Mouse (Mus musculus) forebrain, embryonic 15.5 days (tissue): Measurements from ENCODE around the gene Ino80d. TPM values are rescaled to one million over a fixed set of nuclear protein-coding genes. Genes with fewer than 3 reads are reported as not detected.
"Not testable (repeated sequence)": the region's sequence is repeated elsewhere in the genome, so short reads cannot be mapped to it uniquely, and the experiment has no call there.

Experiments used
- ATAC-seq: fragments of 200-750 bp; cut with Nextera tagmentation; replicated peaks from 2 replicates; pipeline ENCODE4 v1.8.0; 2017; ENCODE audit warnings: mild to moderate bottlenecking, moderate TSS enrichment, moderate library complexity
- H3K27ac ChIP-seq: fragments of 300-500 bp; sonication (generic); replicated peaks from 2 replicates; pipeline ENCODE4 v1.5.1; 2015; ENCODE audit warnings: mild to moderate bottlenecking, inconsistent platforms
- H3K27me3 ChIP-seq: fragments of 300-500 bp; sonication (generic); 2 replicates; pipeline ENCODE4 v1.6.1; 2015; ENCODE audit warnings: inconsistent platforms
- H3K36me3 ChIP-seq: fragments of 300-500 bp; sonication (generic); 2 replicates; pipeline ENCODE4 v1.6.1; 2015; ENCODE audit warnings: mild to moderate bottlenecking, inconsistent platforms
- H3K4me1 ChIP-seq: fragments of 300-500 bp; sonication (generic); 2 replicates; pipeline ENCODE4 v1.6.1; 2015; ENCODE audit warnings: inconsistent platforms
- H3K4me2 ChIP-seq: fragments of 300-500 bp; sonication (generic); replicated peaks from 2 replicates; pipeline ENCODE4 v1.6.1; 2015; ENCODE audit warnings: mild to moderate bottlenecking, inconsistent platforms
- H3K4me3 ChIP-seq: fragments of 300-500 bp; sonication (generic); 2 replicates; pipeline ENCODE4 v1.5.1; 2015; ENCODE audit warnings: mild to moderate bottlenecking, inconsistent platforms
- H3K9ac ChIP-seq: fragments of 300-500 bp; sonication (generic); replicated peaks from 2 replicates; pipeline ENCODE4 v1.6.1; 2015; ENCODE audit warnings: mild to moderate bottlenecking, inconsistent platforms
- H3K9me3 ChIP-seq: fragments of 300-500 bp; sonication (generic); 2 replicates; pipeline ENCODE4 v1.6.1; 2016; ENCODE audit warnings: inconsistent platforms
- WGBS: fragments of 180-500 bp; shearing (Covaris S2); methylation state at CpG from one replicate; pipeline ENCODE4 v1.1.7; 2015; ENCODE audit warnings: mixed read lengths; 5-methylcytosine and 5-hydroxymethylcytosine counted together
- polyA plus RNA-seq: library from polyadenylated mRNA; unstranded; fragments of >200 nt; fragmentation: Nextera tagmentation; extraction: Ambion mirVana; gene quantifications from 2 replicates; pipeline ENCODE4 v1.2.1, GENCODE M21; 2015

The Ino80d gene
- 9.0 and 9.3 TPM in 2 replicates for polyA plus RNA-seq

GRCm38 (mm10) chr1:63114136-63114781 lies at the start of gene Ino80d:
Gene Ino80d, minus strand, starts transcription at chr1:63114667.
- peak; percentile 95 for ATAC-seq
- under 1% methylated on average over 40 of the region's 42 CpGs for WGBS
- Histone ChIP-seq H3K4me3 (peak within 1 kb of the TSS; percentile 90), H3K36me3 (no peaks in the 10 kb centered on the region), H3K9ac (peak within 1 kb of the TSS; percentile 99), H3K4me1 (peaks cover 41% of the 10 kb centered on the region), H3K9me3 (no peaks in the 10 kb centered on the region), H3K4me2 (peak within 1 kb of the TSS; percentile 84), H3K27ac (peak within 1 kb of the TSS; percentile 96), H3K27me3 (no peaks in the 10 kb centered on the region)

- Histone ChIP-seq H3K9me3 (no peaks in the 10 kb centered on the region), H3K27ac (no peak overlapping the region), H3K4me1 (no peaks in the 10 kb centered on the region), H3K36me3 (peaks cover 46% of the 10 kb centered on the region), H3K4me2 (no peak overlapping the region), H3K4me3 (no peak overlapping the region), H3K27me3 (no peaks in the 10 kb centered on the region), H3K9ac (no peak overlapping the region)
- WGBS, result 96% methylated on average over 13 of the region's 13 CpGs
- ATAC-seq, result no peak
Observed at GRCm38 (mm10) chr1:63140231-63140630, 25.8 kb upstream of the Ino80d start.

GRCm38 (mm10) chr1:63138586-63138985 lies 24.1 kb upstream of the Ino80d start:
- H3K9me3 ChIP-seq, H3K4me1 ChIP-seq, H3K27ac ChIP-seq, H3K27me3 ChIP-seq, H3K4me2 ChIP-seq, ATAC-seq, H3K4me3 ChIP-seq, H3K9ac ChIP-seq: not testable (repeated sequence)
- peaks cover 30% of the 10 kb centered on the region for H3K36me3 ChIP-seq
- 96% methylated on average over 1 of the region's 1 CpGs for WGBS

GRCm38 (mm10) chr1:63137971-63138370 lies 23.5 kb upstream of the Ino80d start:
- Histone ChIP-seq H3K4me1 (no peaks in the 10 kb centered on the region), H3K4me3 (no peak overlapping the region), H3K27ac (no peak overlapping the region), H3K9ac (no peak overlapping the region), H3K27me3 (no peaks in the 10 kb centered on the region), H3K4me2 (no peak overlapping the region), H3K9me3 (no peaks in the 10 kb centered on the region), H3K36me3 (peaks cover 26% of the 10 kb centered on the region)
- no peak for ATAC-seq
- WGBS, result 84% methylated on average over 2 of the region's 2 CpGs

GRCm38 (mm10) chr1:63134530-63134929 lies 20.1 kb upstream of the Ino80d start:
- ATAC-seq, result no peak
- no peak overlapping the region for H3K4me2 ChIP-seq

GRCm38 (mm10) chr1:63131766-63132165 lies 17.3 kb upstream of the Ino80d start:
- no peaks in the 10 kb centered on the region for H3K27me3 ChIP-seq
- no peak overlapping the region for H3K4me2 ChIP-seq
- ATAC-seq, result no peak
- no peaks in the 10 kb centered on the region for H3K36me3 ChIP-seq
- WGBS, result 90% methylated on average over 11 of the region's 11 CpGs
- no peak overlapping the region for H3K4me3 ChIP-seq
- H3K27ac ChIP-seq, result no peak overlapping the region
- H3K9ac ChIP-seq, result no peak overlapping the region
- no peaks in the 10 kb centered on the region for H3K4me1 ChIP-seq
- no peaks in the 10 kb centered on the region for H3K9me3 ChIP-seq

More at GRCm38 (mm10) chr1:63134530-63134929, 20.1 kb upstream of the Ino80d start:
- Histone ChIP-seq H3K4me3 (no peak overlapping the region), H3K27me3 (no peaks in the 10 kb centered on the region), H3K9me3 (no peaks in the 10 kb centered on the region), H3K4me1 (no peaks in the 10 kb centered on the region), H3K36me3 (peaks cover 7% of the 10 kb centered on the region; the same call in 1 of the 2 replicates), H3K9ac (no peak overlapping the region), H3K27ac (no peak overlapping the region)
- 86% methylated on average over 3 of the region's 3 CpGs for WGBS

GRCm38 (mm10) chr1:63130883-63131282 lies 16.4 kb upstream of the Ino80d start:
- H3K4me2 ChIP-seq, result no peak overlapping the region
- H3K4me3 ChIP-seq, result no peak overlapping the region
- no peaks in the 10 kb centered on the region for H3K27me3 ChIP-seq
- no peaks in the 10 kb centered on the region for H3K9me3 ChIP-seq
- no peaks in the 10 kb centered on the region for H3K4me1 ChIP-seq
- H3K27ac ChIP-seq, result no peak overlapping the region
- no peaks in the 10 kb centered on the region for H3K36me3 ChIP-seq
- ATAC-seq, result no peak
- 84% methylated on average over 2 of the region's 2 CpGs for WGBS
- H3K9ac ChIP-seq, result no peak overlapping the region

- Histone ChIP-seq H3K36me3 (peaks cover 3% of the 10 kb centered on the region; the same call in 1 of the 2 replicates), H3K9ac (no peak overlapping the region), H3K27me3 (no peaks in the 10 kb centered on the region), H3K9me3 (no peaks in the 10 kb centered on the region), H3K4me1 (no peaks in the 10 kb centered on the region), H3K27ac (no peak overlapping the region), H3K4me3 (peak overlapping the region; percentile 18; the same call in 1 of the 2 replicates), H3K4me2 (peak overlapping the region; percentile 42)
- 27% methylated on average over 18 of the region's 18 CpGs for WGBS
- ATAC-seq, result 0 out of 2 replicates have a peak, but pooled peaks have one; percentile 46
Observed at GRCm38 (mm10) chr1:63129857-63130690, 15.6 kb upstream of the Ino80d start.

- WGBS, result 26% methylated on average over 3 of the region's 3 CpGs
- Histone ChIP-seq H3K4me2 (no peak overlapping the region), H3K9ac (no peak overlapping the region), H3K27me3 (no peaks in the 10 kb centered on the region), H3K27ac (no peak overlapping the region), H3K4me3 (no peak overlapping the region), H3K9me3 (no peaks in the 10 kb centered on the region), H3K4me1 (no peaks in the 10 kb centered on the region), H3K36me3 (peaks cover 6% of the 10 kb centered on the region; the same call in 1 of the 2 replicates)
- no peak for ATAC-seq
Observed at GRCm38 (mm10) chr1:63129273-63129672, 14.8 kb upstream of the Ino80d start.

- WGBS, result 85% methylated on average over 3 of the region's 3 CpGs
- no peaks in the 10 kb centered on the region for H3K27me3 ChIP-seq
- H3K9me3 ChIP-seq, result no peaks in the 10 kb centered on the region
- no peak overlapping the region for H3K4me3 ChIP-seq
- no peak overlapping the region for H3K4me2 ChIP-seq
- no peak overlapping the region for H3K27ac ChIP-seq
- no peaks in the 10 kb centered on the region for H3K4me1 ChIP-seq
- ATAC-seq, result no peak
- no peak overlapping the region for H3K9ac ChIP-seq
- H3K36me3 ChIP-seq, result peaks cover 20% of the 10 kb centered on the region
Observed at GRCm38 (mm10) chr1:63126206-63126605, 11.7 kb upstream of the Ino80d start.

GRCm38 (mm10) chr1:63123823-63124450 lies 9.5 kb upstream of the Ino80d start:
- ATAC-seq, result no peak
- Histone ChIP-seq H3K9ac (no peak overlapping the region), H3K27ac (no peak overlapping the region), H3K4me2 (no peak overlapping the region), H3K9me3 (no peaks in the 10 kb centered on the region), H3K36me3 (peaks cover 32% of the 10 kb centered on the region), H3K27me3 (no peaks in the 10 kb centered on the region), H3K4me1 (no peaks in the 10 kb centered on the region), H3K4me3 (no peak overlapping the region)
- WGBS, result 91% methylated on average over 6 of the region's 6 CpGs

- Histone ChIP-seq H3K36me3 (peaks cover 32% of the 10 kb centered on the region), H3K27ac (no peak overlapping the region)
- no peak for ATAC-seq
Observed at GRCm38 (mm10) chr1:63122005-63122404, 7.5 kb upstream of the Ino80d start.

More at GRCm38 (mm10) chr1:63122005-63122404, 7.5 kb upstream of the Ino80d start:
- whole genome bisulfite sequencing, result 96% methylated on average over 6 of the region's 6 CpGs
- H3K27me3 ChIP-seq, result no peaks in the 10 kb centered on the region
- H3K4me1 ChIP-seq, result peaks cover 1% of the 10 kb centered on the region; the same call in 1 of the 2 replicates
- H3K9me3 ChIP-seq, result no peaks in the 10 kb centered on the region
- no peak overlapping the region for H3K4me3 ChIP-seq
- no peak overlapping the region for H3K9ac ChIP-seq
- no peak overlapping the region for H3K4me2 ChIP-seq
